Mouse (Mus musculus) bone marrow macrophage, adult 2 months (primary cell): ENCODE results near the gene Cbfb. TPM values are rescaled to one million over a fixed set of nuclear protein-coding genes. Genes with fewer than 3 reads are reported as not detected.

Experiments used
- H3K27ac ChIP-seq: 2 replicates; pipeline ENCODE4 v1.5.1; 2012; ENCODE audit warnings: low read depth, low read length; ENCODE audit not compliant: insufficient read depth
- H3K4me1 ChIP-seq: 2 replicates; pipeline ENCODE4 v1.6.1; 2012; ENCODE audit warnings: low read length; ENCODE audit not compliant: control insufficient read depth, insufficient read depth
- H3K4me3 ChIP-seq: 2 replicates; pipeline ENCODE4 v1.5.1; 2012; ENCODE audit warnings: mild to moderate bottlenecking, low read length, moderate library complexity; ENCODE audit not compliant: insufficient read depth
- CTCF ChIP-seq: IDR thresholded peaks from 2 replicates; pipeline ENCODE4 v1.5.1; 2012; ENCODE audit warnings: low read depth, mild to moderate bottlenecking, low read length, moderate library complexity
- POLR2A ChIP-seq: IDR thresholded peaks from 2 replicates; pipeline ENCODE4 v1.6.1; 2012; ENCODE audit warnings: mild to moderate bottlenecking, low read depth, low read length, borderline replicate concordance
- polyA plus RNA-seq: library from polyadenylated mRNA; stranded (reverse); fragments of >200 nt; gene quantifications from 2 replicates; pipeline ENCODE4 v1.2.4, GENCODE M21; 2012; ENCODE audit not compliant: missing spikeins, insufficient read depth, insufficient read length

Cbfb gene
- polyA plus RNA-seq, 1 experiment, result 130 TPM

DNA sequence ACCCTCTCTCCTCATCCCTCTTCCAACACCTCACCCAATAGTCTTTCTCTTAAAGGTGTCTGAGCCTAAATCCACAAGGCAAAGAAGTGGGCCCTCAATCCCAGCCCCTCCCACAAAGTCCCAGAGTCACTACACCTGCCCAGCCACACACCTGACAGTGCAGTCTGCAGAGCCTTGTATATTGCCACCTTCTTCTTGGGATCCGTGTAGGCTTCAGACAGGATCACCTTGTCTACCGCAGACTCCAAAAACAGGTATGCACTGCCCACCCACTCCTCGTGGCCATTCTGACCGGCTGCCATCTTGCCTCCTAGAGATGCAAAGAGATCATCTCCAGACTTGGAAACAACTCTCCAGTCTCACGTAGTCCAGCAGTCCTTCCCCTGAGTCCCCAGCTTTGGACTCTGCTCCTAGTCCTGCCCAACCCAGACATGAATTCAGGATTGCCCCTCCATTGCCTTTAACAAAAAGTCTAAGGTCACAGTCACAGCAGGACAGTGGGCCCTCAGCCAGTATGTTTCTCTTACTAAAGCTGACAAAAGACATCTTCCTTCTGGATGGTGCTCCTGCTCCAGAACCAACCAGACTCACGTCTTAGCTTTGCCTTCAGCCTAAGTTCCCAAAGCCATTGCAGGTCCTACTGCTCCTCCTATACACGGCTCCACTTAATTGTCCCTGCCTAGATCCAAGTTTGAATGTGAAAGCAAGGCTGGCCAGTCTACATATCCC, 90.1 kb downstream of the Cbfb start:
- peaks cover 28% of the 10 kb centered on the region for H3K4me1 ChIP-seq
- TF ChIP-seq CTCF (no peak), POLR2A (no peak)
- H3K27ac ChIP-seq, result no peak overlapping the region
- no peak overlapping the region for H3K4me3 ChIP-seq

GRCm38 (mm10) chr8:105261326-105261980, 91.0 kb downstream of the Cbfb start:
- Histone ChIP-seq H3K27ac (no peak overlapping the region), H3K4me3 (no peak overlapping the region), H3K4me1 (peaks cover 29% of the 10 kb centered on the region)
- no peak for TF ChIP-seq CTCF
- TF ChIP-seq POLR2A, result no peak

DNA sequence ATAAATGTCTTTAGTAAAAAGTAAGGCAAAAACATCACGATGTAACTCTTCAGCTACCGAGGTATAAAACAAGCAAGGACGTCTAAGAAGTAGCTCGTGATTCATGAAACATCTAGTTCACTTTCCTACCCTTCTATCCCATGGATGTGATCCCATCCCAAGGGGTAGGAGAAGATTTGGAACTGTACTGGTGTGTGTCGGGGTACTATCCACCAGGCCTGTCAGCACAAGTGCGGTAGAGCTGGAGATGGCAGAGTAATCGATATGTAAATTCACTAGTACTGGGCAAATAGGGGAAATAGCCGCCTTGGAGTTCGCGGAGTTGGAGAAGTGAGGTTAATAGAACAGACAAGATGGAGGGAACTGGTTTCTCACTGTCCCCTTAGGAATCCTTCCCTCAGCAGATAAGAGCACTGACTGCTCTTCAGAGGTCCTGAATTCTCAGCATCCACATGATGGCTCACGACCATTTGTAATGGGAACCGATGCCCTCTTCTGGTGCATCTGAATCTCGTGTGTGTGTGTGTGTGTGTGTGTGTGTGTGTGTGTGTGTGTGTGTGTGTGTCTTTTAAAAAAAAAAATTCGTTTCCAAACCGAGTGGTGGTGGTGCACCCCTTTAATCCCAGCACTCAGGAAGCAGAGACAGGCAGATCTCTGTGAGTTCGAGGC, 92.9 kb downstream of the Cbfb start:
- TF ChIP-seq POLR2A (no peak), CTCF (no peak)

DNA sequence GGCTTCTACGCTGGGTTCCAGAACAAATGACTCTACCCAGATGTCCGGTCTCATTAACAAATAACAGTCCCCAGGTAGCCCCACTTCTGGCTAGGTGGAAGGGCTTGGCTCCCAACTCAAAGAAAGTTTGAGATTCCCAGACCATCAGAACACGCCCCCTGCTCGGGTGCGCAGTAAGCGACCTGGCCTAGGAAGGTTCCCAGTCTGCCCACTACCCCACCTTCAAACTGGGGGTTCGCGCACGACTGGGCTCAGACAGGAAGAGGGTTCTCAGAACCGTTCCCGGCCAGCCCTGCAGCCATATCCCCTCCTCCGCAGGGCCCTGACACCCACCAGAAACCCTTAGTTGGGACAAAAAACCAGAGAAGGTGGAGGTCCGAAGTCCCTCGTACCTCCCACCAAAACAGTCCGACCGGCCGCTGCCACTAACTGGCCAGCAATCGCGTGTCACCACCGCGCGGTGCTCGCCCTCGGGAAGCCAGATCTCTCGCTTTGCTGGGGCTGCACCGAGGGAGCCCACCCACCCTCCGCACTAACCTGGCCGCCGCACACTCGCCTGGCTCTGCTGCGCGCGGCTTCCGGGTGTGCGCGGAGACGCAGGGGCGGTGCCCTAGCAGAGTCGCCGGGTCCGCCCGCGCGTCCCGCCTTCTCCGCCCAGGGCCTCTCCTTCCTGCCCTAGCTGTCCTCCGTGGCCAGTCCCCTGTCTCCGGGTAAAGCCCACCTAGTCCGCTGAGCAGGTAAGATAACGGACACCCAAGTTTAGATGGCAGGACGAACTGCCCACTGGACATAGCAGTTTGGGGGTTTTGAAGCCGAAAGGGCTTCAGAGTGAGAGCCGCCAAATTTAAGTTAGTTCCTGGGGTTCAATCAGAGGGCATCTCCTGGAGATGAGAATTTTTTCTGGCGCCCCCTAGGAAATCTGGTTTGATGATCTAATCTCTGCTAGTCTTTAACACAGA, 93.8 kb downstream of the Cbfb start, which contains the start of the genes Tradd and Fbxl8:
TSS of gene Tradd (minus strand) at position 586 of the 959 bp plus-strand sequence.
TSS of gene Fbxl8 (plus strand) at position 625 of the 959 bp plus-strand sequence.
- TF ChIP-seq POLR2A (no peak), CTCF (no peak)
- Histone ChIP-seq H3K4me1 (peaks cover 29% of the 10 kb centered on the region), H3K4me3 (peak within 1 kb of the TSS; percentile 84), H3K27ac (peak within 1 kb of the TSS; percentile 42)

More for the DNA sequence above, 92.9 kb downstream of the Cbfb start:
- Histone ChIP-seq H3K4me1 (peaks cover 29% of the 10 kb centered on the region), H3K27ac (no peak overlapping the region), H3K4me3 (peak overlapping the region; percentile 84)

DNA sequence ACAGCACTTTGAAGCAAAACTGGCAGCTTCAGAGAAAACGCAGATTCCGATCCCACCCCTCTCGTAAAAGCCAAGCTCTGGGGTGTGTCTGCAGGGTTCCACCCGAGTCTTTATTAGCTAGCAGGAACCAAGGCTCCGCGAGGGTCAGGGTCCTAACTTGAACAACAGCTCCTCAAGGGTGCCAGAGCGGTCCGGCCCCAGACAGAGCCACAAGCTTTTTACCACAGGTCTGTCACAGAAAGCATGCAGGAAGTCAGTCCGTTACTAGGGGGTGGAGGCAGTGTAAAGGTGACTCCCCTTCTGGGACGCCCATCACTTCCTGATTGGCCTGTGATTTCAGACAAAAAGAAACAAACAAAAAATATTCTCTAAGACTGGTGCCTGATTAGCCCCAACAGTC, 94.7 kb downstream of the Cbfb start:
- H3K27ac ChIP-seq, result peak overlapping the region; percentile 42
- H3K4me3 ChIP-seq, result peak overlapping the region; percentile 84
- peaks cover 27% of the 10 kb centered on the region for H3K4me1 ChIP-seq
- TF ChIP-seq CTCF, result no peak
- no peak for TF ChIP-seq POLR2A

GRCm38 (mm10) chr8:105266775-105267174, 96.3 kb downstream of the Cbfb start:
- no peak overlapping the region for H3K27ac ChIP-seq
- H3K4me3 ChIP-seq, result no peak overlapping the region
- TF ChIP-seq POLR2A (no peak), CTCF (no peak)
- H3K4me1 ChIP-seq, result peaks cover 15% of the 10 kb centered on the region

Other genes starting within 250 kb of the Cbfb start
- gene Ces2e, start 244.4 kb upstream of the Cbfb start, polyA plus RNA-seq, result not detected in 2 replicates
- not detected in 2 replicates for gene Ces2f, start 223.3 kb upstream of the Cbfb start, polyA plus RNA-seq
- not detected in 2 replicates for gene Ces2g, start 209.0 kb upstream of the Cbfb start, polyA plus RNA-seq
- gene Ces2h, start 169.8 kb upstream of the Cbfb start, polyA plus RNA-seq, result not detected in 2 replicates
- not detected in 2 replicates for gene Ces3a, start 122.1 kb upstream of the Cbfb start, polyA plus RNA-seq
- gene Ces3b, start 86.9 kb upstream of the Cbfb start, polyA plus RNA-seq, result not detected in 2 replicates
- not detected in 2 replicates for gene Ces4a, start 38.9 kb upstream of the Cbfb start, polyA plus RNA-seq
- gene D230025D16Rik, start 54.5 kb downstream of the Cbfb start, polyA plus RNA-seq, result 24.5 and 27.8 TPM in 2 replicates
- 1.1 and 1.6 TPM in 2 replicates for gene B3gnt9, start 84.5 kb downstream of the Cbfb start, polyA plus RNA-seq
- 23.6 and 26.2 TPM in 2 replicates for gene Tradd, start 93.9 kb downstream of the Cbfb start, polyA plus RNA-seq
- 6.5 and 6.8 TPM in 2 replicates for gene Fbxl8, start 94.0 kb downstream of the Cbfb start, polyA plus RNA-seq
- gene Hsf4, start 99.1 kb downstream of the Cbfb start, polyA plus RNA-seq, result 4.7 and 5.0 TPM in 2 replicates
- 0.23 TPM in 1 of 2 replicates, not detected in the other for gene Nol3, start 105.5 kb downstream of the Cbfb start, polyA plus RNA-seq
- gene 4931428F04Rik, start 119.2 kb downstream of the Cbfb start, polyA plus RNA-seq, result 0.67 and 1.3 TPM in 2 replicates
- 0.95 and 1.1 TPM in 2 replicates for gene Exoc3l, start 125.4 kb downstream of the Cbfb start, polyA plus RNA-seq
- gene E2f4, start 127.0 kb downstream of the Cbfb start, polyA plus RNA-seq, result 40.6 and 47.6 TPM in 2 replicates
- 1.5 and 2.6 TPM in 2 replicates for gene Elmo3, start 134.9 kb downstream of the Cbfb start, polyA plus RNA-seq
- 3.1 and 3.2 TPM in 2 replicates for gene Lrrc29, start 155.6 kb downstream of the Cbfb start, polyA plus RNA-seq
- gene Tmem208, start 155.7 kb downstream of the Cbfb start, polyA plus RNA-seq, result 51.2 and 56.6 TPM in 2 replicates
- 16.5 and 18.0 TPM in 2 replicates for gene Fhod1, start 177.3 kb downstream of the Cbfb start, polyA plus RNA-seq
- 4.9 and 5.0 TPM in 2 replicates for gene Slc9a5, start 178.2 kb downstream of the Cbfb start, polyA plus RNA-seq
- gene Plekhg4, start 202.6 kb downstream of the Cbfb start, polyA plus RNA-seq, result 0.24 TPM in 1 of 2 replicates, not detected in the other
- gene Kctd19, start 242.8 kb downstream of the Cbfb start, polyA plus RNA-seq, result not detected in 2 replicates
- not detected in 2 replicates for gene Lrrc36, start 242.9 kb downstream of the Cbfb start, polyA plus RNA-seq